Mouse (Mus musculus): ENCODE data around the gene Tnni2. TPM values are rescaled to one million over a fixed set of nuclear protein-coding genes. Genes with fewer than 3 reads are reported as not detected.

Gene Tnni2
- polyA plus RNA-seq, 1 experiment from 2014 or later = 3.3 TPM

- H3K4me2 ChIP-seq (replicated peaks) = no peak overlapping the region
- ATAC-seq (ENCODE audit: low FRiP score, low read depth) = no peak
- H3K36me3 ChIP-seq = no peaks in the 10 kb centered on the region
- H3K4me1 ChIP-seq = peaks cover 31% of the 10 kb centered on the region
- no peak overlapping the region for H3K27ac ChIP-seq
- H3K4me3 ChIP-seq = no peak overlapping the region
- H3K9ac ChIP-seq = no peak overlapping the region
- H3K27me3 ChIP-seq (replicated peaks) = no peaks in the 10 kb centered on the region
- H3K9me3 ChIP-seq = no peaks in the 10 kb centered on the region
Observed at GRCm38 (mm10) chr7:142479307-142479706, 37.7 kb downstream of the Tnni2 start.

GRCm38 (mm10) chr7:142479886-142480285 lies 38.3 kb downstream of the Tnni2 start:
- no peak for ATAC-seq (ENCODE audit: low FRiP score, low read depth)
- H3K9ac ChIP-seq = no peak overlapping the region
- 88% methylated on average over 3 of the region's 3 CpGs for WGBS
- no peak overlapping the region for H3K4me2 ChIP-seq (replicated peaks)
- no peak overlapping the region for H3K4me3 ChIP-seq
- H3K36me3 ChIP-seq = no peaks in the 10 kb centered on the region
- H3K4me1 ChIP-seq = peaks cover 27% of the 10 kb centered on the region
- no peaks in the 10 kb centered on the region for H3K27me3 ChIP-seq (replicated peaks)
- no peaks in the 10 kb centered on the region for H3K9me3 ChIP-seq
- H3K27ac ChIP-seq = no peak overlapping the region

- Histone ChIP-seq H3K4me2 (replicated peaks) (no peak overlapping the region), H3K4me3 (no peak overlapping the region), H3K4me1 (peaks cover 26% of the 10 kb centered on the region), H3K27ac (no peak overlapping the region), H3K27me3 (replicated peaks) (no peaks in the 10 kb centered on the region), H3K9me3 (no peaks in the 10 kb centered on the region), H3K36me3 (no peaks in the 10 kb centered on the region), H3K9ac (no peak overlapping the region)
- no peak for ATAC-seq (ENCODE audit: low FRiP score, low read depth)
- WGBS = 98% methylated on average over 3 of the region's 3 CpGs
Observed at GRCm38 (mm10) chr7:142480661-142481060, 39.1 kb downstream of the Tnni2 start.

GRCm38 (mm10) chr7:142481186-142481567 lies 39.6 kb downstream of the Tnni2 start:
- no peaks in the 10 kb centered on the region for H3K36me3 ChIP-seq
- peak overlapping the region; percentile 20; the same call in 1 of the 2 replicates for H3K4me3 ChIP-seq
- H3K4me1 ChIP-seq = peaks cover 26% of the 10 kb centered on the region
- peak; percentile 10; the same call in 1 of the 2 replicates for ATAC-seq (ENCODE audit: low FRiP score, low read depth)
- H3K4me2 ChIP-seq (replicated peaks) = peak overlapping the region; percentile 67
- H3K27me3 ChIP-seq (replicated peaks) = no peaks in the 10 kb centered on the region
- H3K9ac ChIP-seq = peak overlapping the region; percentile 69
- no peak overlapping the region for H3K27ac ChIP-seq
- no peaks in the 10 kb centered on the region for H3K9me3 ChIP-seq
- 10% methylated on average over 5 of the region's 5 CpGs for WGBS

GRCm38 (mm10) chr7:142481568-142482255 lies 40.1 kb downstream of the Tnni2 start:
- WGBS = 2% methylated on average over 22 of the region's 22 CpGs
- H3K36me3 ChIP-seq = no peaks in the 10 kb centered on the region
- 0 out of 2 replicates have a peak overlapping the region, but pooled peaks have one; percentile 62 for H3K27ac ChIP-seq
- ATAC-seq (ENCODE audit: low FRiP score, low read depth) = peak; percentile 67
- H3K4me3 ChIP-seq = peak overlapping the region; percentile 20; the same call in 1 of the 2 replicates
- peak overlapping the region; percentile 69 for H3K9ac ChIP-seq
- peaks cover 29% of the 10 kb centered on the region for H3K4me1 ChIP-seq
- H3K9me3 ChIP-seq = no peaks in the 10 kb centered on the region
- H3K4me2 ChIP-seq (replicated peaks) = peak overlapping the region; percentile 67
- no peaks in the 10 kb centered on the region for H3K27me3 ChIP-seq (replicated peaks)

GRCm38 (mm10) chr7:142482256-142482609 lies 40.6 kb downstream of the Tnni2 start:
- WGBS = 17% methylated on average over 6 of the region's 6 CpGs
- H3K27me3 ChIP-seq (replicated peaks) = no peaks in the 10 kb centered on the region
- H3K9me3 ChIP-seq = no peaks in the 10 kb centered on the region
- H3K4me2 ChIP-seq (replicated peaks) = peak overlapping the region; percentile 67
- no peak overlapping the region; the same call in 1 of the 2 replicates for H3K9ac ChIP-seq
- H3K27ac ChIP-seq = no peak overlapping the region
- H3K4me3 ChIP-seq = no peak overlapping the region
- peaks cover 35% of the 10 kb centered on the region for H3K4me1 ChIP-seq
- peak; percentile 36 for ATAC-seq (ENCODE audit: low FRiP score, low read depth)
- H3K36me3 ChIP-seq = no peaks in the 10 kb centered on the region

GRCm38 (mm10) chr7:142483136-142483535 lies 41.5 kb downstream of the Tnni2 start:
- Histone ChIP-seq H3K36me3 (no peaks in the 10 kb centered on the region), H3K27me3 (replicated peaks) (no peaks in the 10 kb centered on the region), H3K4me2 (replicated peaks) (no peak overlapping the region), H3K4me1 (peaks cover 42% of the 10 kb centered on the region), H3K9ac (no peak overlapping the region), H3K4me3 (no peak overlapping the region), H3K9me3 (no peaks in the 10 kb centered on the region), H3K27ac (peak overlapping the region; percentile 20; the same call in 1 of the 2 replicates)
- WGBS = 59% methylated on average over 11 of the region's 11 CpGs
- no peak for ATAC-seq (ENCODE audit: low FRiP score, low read depth)

GRCm38 (mm10) chr7:142484780-142485179 lies 43.2 kb downstream of the Tnni2 start:
- Histone ChIP-seq H3K4me3 (no peak overlapping the region), H3K27me3 (replicated peaks) (no peaks in the 10 kb centered on the region), H3K36me3 (no peaks in the 10 kb centered on the region), H3K27ac (no peak overlapping the region), H3K4me1 (peaks cover 42% of the 10 kb centered on the region), H3K4me2 (replicated peaks) (no peak overlapping the region), H3K9ac (no peak overlapping the region), H3K9me3 (no peaks in the 10 kb centered on the region)
- ATAC-seq (ENCODE audit: low FRiP score, low read depth) = no peak
- WGBS = 81% methylated on average over 12 of the region's 12 CpGs

- 71% methylated on average over 8 of the region's 8 CpGs for WGBS
- H3K4me1 ChIP-seq = peaks cover 34% of the 10 kb centered on the region
- H3K9me3 ChIP-seq = no peaks in the 10 kb centered on the region
- peak; percentile 10; the same call in 1 of the 2 replicates for ATAC-seq (ENCODE audit: low FRiP score, low read depth)
- H3K4me2 ChIP-seq (replicated peaks) = no peak overlapping the region
- H3K9ac ChIP-seq = no peak overlapping the region
- H3K36me3 ChIP-seq = no peaks in the 10 kb centered on the region
- no peaks in the 10 kb centered on the region for H3K27me3 ChIP-seq (replicated peaks)
- H3K27ac ChIP-seq = 0 out of 2 replicates have a peak overlapping the region, but pooled peaks have one; percentile 32
- no peak overlapping the region for H3K4me3 ChIP-seq
Observed at GRCm38 (mm10) chr7:142486751-142487162, 45.1 kb downstream of the Tnni2 start.

- H3K4me3 ChIP-seq = no peak overlapping the region
Observed at GRCm38 (mm10) chr7:142487341-142487859, 45.8 kb downstream of the Tnni2 start.

GRCm38 (mm10) chr7:142488053-142488452 lies 46.4 kb downstream of the Tnni2 start:
- no peaks in the 10 kb centered on the region for H3K9me3 ChIP-seq
- no peak overlapping the region for H3K9ac ChIP-seq
- H3K36me3 ChIP-seq = no peaks in the 10 kb centered on the region
- no peak overlapping the region for H3K4me2 ChIP-seq (replicated peaks)
- no peak for ATAC-seq (ENCODE audit: low FRiP score, low read depth)
- 75% methylated on average over 3 of the region's 3 CpGs for WGBS
- H3K4me1 ChIP-seq = peaks cover 21% of the 10 kb centered on the region
- no peak overlapping the region for H3K27ac ChIP-seq
- H3K4me3 ChIP-seq = no peak overlapping the region
- 0 out of 2 replicates have a peak, but pooled peaks cover 2% of the 10 kb centered on the region for H3K27me3 ChIP-seq (replicated peaks)

More at GRCm38 (mm10) chr7:142487341-142487859, 45.8 kb downstream of the Tnni2 start:
- 0 out of 2 replicates have a peak overlapping the region, but pooled peaks have one; percentile 13 for H3K9ac ChIP-seq
- H3K36me3 ChIP-seq = no peaks in the 10 kb centered on the region
- ATAC-seq (ENCODE audit: low FRiP score, low read depth) = peak; percentile 71
- peak overlapping the region; percentile 34; the same call in 1 of the 2 replicates for H3K4me2 ChIP-seq (replicated peaks)
- peaks cover 27% of the 10 kb centered on the region for H3K4me1 ChIP-seq
- 10% methylated on average over 9 of the region's 9 CpGs for WGBS
- no peaks in the 10 kb centered on the region for H3K9me3 ChIP-seq
- no peak overlapping the region for H3K27ac ChIP-seq
- 0 out of 2 replicates have a peak, but pooled peaks cover 2% of the 10 kb centered on the region for H3K27me3 ChIP-seq (replicated peaks)

GRCm38 (mm10) chr7:142493535-142493934 lies 51.9 kb downstream of the Tnni2 start:
- Histone ChIP-seq H3K27me3 (replicated peaks) (0 out of 2 replicates have a peak, but pooled peaks cover 2% of the 10 kb centered on the region), H3K9ac (no peak overlapping the region), H3K9me3 (no peaks in the 10 kb centered on the region), H3K36me3 (no peaks in the 10 kb centered on the region), H3K4me2 (replicated peaks) (no peak overlapping the region), H3K4me1 (no peaks in the 10 kb centered on the region), H3K27ac (no peak overlapping the region), H3K4me3 (no peak overlapping the region)
- no peak for ATAC-seq (ENCODE audit: low FRiP score, low read depth)
- 73% methylated on average over 8 of the region's 8 CpGs for WGBS

Data from neural tube, embryonic 12.5 days (tissue).